Mouse (Mus musculus) monocyte, adult 2 months (primary cell): ENCODE data around the gene Nfxl1.
"Not testable (repeated sequence)": the region's sequence is repeated elsewhere in the genome, so short reads cannot be mapped to it uniquely, and the experiment has no call there.

Experiments used
- DNase-seq, 2 experiments: peaks; one replicate each; pipeline ENCODE4 v3.0.0; 2022; ENCODE audit warnings: low spot score in 2 of 2, low read depth in 1 of 2

Gene Nfxl1

DNA sequence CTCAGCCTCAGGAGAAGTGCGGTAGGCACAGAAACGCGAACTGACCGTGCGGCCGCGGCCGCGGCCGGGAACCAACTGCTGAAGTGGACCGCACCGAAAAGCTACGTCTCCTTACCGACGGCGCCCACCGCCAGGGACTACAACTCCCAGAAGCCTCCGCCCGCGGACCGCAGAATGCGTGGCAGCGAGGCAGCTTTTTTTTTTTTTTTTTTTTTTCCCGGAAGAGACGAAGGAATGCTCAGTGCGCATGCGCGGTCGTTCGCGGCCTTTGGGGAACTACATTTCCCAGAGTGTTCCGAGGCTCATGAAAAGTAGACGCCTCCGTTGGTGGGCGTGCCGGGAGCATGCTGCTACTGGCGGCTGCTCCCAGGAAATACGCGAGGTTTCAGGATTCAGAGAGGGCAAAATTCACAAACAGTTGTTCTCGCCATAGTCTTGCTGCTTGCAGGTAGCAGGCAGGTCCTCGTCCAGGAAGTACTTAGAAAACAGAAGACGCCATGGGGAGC, at the start of gene Nfxl1:
Nfxl1 (minus strand) TSS at position 141 of the 506 bp plus-strand sequence.
- DNase-seq: peak; percentile 70 to 84

DNA sequence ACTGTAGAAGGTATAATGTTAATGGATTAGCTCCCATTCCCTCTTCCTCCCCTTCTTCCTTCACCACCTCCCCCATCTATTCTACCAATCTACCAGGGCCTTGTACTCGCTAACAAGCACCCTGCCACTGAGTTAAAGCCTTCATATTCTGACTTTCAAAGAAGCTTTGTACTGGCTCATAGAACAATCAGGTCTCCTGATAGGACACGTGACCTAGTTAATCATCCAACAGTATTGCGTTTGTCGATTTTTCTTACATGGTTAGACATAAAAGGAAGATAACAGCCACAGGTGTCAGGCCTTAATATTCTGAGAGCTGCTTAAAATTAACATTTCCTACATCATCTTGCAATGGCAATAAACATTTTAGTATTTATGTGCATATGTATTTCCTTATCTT, 43.7 kb upstream of the Nfxl1 start:
- no peak for DNase-seq

DNA sequence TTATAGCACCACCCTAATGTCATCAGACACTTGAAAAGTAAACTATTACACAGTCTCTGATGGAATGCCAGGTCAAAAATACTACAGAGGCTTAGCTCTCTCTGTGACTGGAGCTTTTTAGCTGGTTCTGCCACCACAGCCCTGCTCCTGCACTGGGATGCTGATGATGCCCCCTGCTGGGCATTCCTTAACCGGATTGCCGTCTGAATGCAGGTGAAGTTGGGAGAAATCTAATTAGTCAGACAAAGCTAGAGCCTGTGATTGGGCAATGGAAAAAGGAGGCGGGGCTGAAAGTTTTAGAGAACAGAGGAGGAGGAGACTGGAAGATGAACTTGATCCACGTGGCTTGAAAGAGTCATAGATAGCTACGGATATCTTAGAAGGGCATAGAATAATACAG, 41.5 kb upstream of the Nfxl1 start:
- DNase-seq: no peak

DNA sequence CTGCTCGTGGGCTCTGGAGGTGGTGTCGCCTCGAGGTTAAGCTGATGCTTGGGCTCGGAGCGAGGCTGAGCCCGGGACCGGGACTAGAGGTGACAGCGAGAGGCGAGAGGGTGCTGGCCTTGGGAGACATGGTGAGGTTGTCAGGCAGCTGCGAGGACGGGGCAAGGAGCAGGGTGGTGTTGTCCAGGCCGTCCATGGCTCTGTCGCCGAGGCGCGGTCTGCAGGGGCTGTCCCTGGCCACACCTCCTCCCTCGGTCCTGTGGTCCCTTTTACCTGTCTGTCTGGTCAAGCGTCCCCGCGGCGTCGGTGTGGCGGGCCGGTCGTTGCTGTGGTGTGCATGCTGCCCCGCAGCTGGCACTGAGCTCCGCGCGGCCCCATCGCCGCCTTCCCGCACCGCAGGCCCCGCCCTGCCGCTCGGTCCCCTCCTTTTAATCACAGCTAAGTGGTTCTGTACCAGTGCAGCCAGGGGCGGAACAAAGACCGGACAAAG, 27.8 kb upstream of the Nfxl1 start, which contains the start of gene Gm5868:
Gm5868 (minus strand) TSS at position 360 of the 490 bp plus-strand sequence.
- DNase-seq: no peak

DNA sequence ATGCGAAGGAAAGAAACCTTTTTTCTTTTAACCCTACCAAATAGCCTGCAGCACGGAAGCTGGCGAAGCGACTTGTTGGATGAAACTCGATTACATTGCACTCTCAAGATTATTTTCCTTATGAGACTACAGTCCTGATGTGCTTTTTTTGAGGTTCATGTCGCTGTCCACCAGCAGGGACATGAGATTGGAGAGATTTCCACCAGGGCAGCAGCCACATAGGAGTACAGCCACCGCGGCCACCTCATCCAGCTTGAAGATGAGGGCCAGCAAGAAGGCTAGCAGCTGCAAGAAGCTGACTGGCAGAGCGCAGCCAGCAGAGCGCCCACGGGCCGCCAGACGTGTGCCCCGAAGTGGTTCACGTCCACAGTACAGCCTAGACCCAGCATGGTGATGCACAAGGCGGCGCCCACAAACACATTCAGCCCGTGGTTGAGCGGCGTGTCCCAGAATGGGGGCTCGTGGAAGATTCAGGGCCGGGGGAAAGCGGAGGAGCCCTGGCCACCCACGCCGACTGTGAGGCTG, 27.2 kb upstream of the Nfxl1 start:
- not testable (repeated sequence) for DNase-seq

DNA sequence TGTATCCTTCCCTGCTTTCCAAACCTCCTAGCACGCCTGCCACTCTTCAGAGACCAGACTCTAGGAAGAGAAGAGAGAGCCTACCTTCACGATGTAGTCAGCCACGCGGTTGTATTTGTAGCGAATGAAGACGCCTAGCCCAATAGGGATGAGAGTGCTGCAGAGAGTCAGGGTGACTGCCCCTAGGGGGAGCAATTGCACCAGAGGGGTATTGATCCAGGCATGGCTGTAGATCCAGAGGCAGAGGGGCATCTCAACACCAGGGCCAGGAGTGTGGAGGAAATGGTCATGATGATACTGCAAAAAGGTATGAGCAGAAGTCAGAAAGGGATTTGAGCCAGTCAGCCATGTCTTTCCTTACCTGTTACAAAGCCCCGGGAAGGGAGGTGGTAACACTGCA, 26.6 kb upstream of the Nfxl1 start:
- DNase-seq: not testable (repeated sequence)

DNA sequence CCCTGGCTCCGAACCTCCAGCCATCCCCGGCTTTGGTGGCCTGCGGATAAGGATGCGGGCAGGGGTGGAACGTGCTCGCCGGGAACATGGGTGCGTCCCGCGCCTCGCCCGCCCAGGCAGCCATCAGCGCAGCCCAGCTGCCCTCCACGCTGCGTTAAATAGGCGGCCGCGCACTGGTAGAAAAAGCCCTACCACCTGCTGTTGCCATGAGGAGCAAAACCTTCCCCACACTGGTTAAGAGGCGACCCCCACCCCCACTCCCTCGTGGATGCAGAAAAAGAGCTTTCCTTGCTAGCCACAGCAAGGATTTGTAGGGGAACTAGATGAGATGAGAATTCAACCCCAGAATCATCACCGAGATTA, 21.5 kb upstream of the Nfxl1 start, which contains the start of gene Zar1:
Zar1 (minus strand) TSS at position 285 of the 363 bp plus-strand sequence.
- not testable (repeated sequence) for DNase-seq

DNA sequence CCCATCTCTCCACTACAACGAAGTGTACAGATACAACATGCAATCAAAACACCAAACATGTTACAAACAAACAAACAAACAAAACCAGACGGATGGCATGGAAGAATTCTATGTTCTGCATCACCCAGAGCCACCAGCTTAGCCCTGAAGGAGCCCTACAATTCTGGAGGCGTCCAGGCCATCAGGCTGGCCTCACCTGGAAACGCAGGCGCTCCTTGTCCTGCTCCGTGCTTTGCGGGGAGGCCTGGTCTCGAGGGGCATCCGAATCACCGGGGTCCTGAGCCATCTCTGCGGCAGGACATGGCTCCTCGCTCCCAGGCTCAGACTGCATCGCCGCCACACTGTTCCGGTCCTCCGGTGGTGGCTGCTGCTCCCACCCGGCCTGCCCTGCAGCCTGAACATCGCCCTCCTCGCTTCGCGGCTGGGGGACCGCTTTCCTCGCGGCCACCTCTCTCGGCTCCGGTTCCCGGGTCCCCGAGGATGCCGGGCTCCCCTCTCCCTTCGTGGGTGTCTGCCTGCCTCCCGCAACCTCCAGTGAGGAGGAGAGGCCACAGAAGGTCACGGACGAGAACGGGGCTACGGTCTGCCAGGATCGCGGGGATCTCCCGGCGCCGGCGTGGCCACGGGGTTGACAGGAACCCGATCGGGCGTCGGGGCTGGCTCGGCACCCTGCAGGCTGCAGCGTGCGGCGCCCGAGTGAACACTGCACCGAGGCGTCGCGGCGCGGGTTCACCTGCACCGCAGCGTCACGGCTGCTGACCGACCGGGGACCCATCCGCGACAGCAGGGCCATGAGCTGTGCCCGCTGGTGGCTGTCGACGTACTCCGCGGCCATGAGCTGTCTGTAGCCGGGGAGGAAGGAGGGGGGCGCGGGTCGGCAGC, 20.8 kb upstream of the Nfxl1 start:
- not testable (repeated sequence) for DNase-seq

DNA sequence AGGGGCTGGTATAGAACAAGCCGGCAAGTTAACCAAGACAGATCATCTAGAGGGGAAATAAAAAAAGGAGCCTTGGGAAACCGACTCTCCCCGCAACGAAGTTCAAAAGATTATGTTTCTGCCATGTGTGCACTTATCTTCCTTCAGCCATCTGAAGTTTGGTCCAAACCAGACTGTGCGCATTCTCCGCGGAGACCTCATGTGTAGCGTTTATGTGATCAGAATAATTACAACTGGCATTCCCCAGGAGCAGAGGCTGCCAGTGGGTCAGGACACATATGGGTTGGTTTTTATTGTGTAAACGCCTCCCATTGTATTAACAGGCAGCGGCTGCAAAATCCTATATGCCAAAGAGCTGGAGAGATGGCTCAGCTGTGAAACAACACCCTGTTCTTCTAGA, 20.1 kb upstream of the Nfxl1 start:
- not testable (repeated sequence) for DNase-seq

DNA sequence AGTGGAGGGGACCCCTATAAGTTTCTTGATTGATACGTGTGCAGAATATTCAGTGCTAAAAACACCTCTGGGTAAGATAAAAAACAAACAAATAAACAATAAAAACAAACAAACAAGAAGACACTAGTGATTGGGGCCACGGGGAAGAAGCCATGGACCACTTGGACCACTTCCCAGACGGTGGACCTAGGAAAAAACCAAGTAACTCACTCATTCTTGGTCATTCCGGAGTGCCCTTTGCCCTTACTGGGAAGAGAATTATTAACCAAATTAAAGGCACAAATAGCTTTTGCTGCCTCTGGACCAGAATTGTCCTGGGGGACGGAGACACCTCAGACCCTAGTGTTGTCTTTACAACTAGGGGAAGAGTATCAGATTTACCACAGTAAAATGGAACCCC, 6.1 kb upstream of the Nfxl1 start:
- DNase-seq: no peak

DNA sequence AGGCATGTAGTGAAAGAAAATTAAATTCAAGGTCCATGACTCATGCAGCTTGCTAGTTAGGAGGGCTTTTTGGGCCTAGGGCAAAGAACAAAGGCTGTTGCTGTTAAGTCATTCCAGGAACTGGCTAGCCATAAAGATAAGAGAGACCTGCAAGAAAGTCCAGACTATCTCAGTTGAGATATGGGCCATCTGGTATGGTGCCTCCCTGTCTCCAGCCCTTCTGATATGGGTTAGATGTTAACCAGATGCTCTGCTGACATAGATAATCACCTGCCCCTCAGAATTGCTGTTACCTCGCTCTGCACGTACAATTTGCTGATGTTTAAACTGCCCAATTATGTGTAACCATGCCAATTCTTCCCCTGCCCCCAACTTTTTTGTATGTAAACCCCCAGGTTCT, 3.7 kb upstream of the Nfxl1 start:
- DNase-seq: not testable (repeated sequence)

DNA sequence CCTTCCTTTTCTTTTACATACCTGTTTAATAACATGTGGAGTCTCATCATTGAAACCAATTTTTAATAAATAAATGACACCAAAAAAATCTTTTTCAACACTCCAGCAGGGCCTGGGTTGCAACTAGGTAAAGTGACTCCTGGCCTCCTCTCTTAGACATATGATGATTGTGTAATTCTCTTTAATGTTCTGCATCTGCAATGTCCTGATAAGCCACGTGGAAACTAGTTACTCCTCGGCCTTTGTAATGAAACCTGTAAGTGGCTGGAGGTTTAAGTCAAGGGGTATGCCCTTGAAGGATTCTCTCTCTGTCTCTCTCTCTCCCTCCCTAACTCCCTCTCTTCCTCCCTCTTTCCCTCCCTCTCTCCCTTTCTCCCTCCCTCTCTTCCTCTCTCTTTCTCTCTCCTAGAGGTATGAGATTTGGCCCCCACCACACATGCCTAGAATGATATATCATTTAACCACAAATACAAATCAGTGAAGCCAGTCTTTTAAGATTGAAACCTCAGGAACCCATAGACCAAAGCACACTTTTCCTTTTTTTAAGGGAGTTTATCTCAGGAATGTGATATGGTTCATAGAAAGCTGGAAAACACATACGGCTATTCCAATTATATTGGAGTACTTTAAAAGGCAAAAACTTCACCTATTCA, 1.6 kb upstream of the Nfxl1 start:
- no peak for DNase-seq

DNA sequence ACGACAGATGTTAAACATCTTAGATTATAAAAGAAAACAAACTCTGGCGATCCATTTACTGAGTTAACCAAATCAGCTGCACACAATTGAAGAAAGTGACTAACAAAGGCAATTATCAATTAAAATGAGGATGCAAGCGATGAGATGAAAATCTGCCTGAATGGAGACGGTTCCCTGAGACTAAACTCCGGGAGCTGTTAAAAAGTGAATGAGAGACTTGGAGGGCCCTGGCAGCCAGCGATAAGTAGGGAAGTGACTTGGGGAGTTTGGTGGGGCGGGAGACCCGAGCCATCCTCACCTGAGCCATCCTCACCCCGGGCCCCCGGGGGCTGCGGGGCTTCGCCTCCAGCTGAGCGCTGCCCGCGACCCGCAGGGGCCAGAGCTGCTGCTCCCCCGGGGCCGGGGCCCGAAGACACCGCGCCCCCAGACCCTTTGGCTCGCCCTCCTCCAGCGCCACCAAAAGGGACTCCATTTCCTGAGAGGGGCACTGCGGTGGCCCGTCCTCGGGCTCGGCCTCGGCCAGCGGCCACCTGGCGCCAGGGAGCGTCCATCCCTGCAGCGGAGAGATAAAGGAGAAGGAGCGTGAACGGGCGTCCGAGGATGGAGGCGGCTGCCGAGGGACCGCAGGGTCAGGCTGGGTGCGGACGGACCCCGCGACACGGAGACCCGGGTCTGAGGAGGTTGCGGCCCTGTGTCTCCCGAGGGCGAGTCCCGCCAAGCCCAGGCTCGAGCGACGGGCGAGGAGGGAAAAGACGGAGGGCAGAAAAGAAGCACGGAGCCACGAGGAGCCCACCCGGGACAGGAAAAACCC, 563 bp downstream of the Nfxl1 start:
- DNase-seq: peak in 1 of 2 experiments; percentile 2

DNA sequence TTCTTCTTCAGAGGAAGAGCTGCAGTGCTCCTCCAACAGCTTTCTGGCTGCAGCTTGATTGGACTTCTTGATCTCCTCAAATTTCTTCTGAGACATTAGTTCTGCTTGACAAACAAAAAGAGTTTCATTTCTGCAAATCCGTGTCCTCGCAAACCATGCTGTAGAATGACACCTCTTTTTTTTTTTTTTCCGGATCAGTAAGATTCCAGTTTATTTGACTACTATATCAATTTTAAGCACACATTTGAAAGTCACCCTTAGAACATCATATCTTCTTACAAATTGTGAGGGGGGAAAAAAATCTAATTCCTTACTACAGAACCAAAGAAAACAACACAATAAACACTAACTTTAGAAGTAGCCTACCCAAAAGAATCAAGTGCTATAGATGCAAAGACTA, 3.2 kb downstream of the Nfxl1 start:
- no peak for DNase-seq

DNA sequence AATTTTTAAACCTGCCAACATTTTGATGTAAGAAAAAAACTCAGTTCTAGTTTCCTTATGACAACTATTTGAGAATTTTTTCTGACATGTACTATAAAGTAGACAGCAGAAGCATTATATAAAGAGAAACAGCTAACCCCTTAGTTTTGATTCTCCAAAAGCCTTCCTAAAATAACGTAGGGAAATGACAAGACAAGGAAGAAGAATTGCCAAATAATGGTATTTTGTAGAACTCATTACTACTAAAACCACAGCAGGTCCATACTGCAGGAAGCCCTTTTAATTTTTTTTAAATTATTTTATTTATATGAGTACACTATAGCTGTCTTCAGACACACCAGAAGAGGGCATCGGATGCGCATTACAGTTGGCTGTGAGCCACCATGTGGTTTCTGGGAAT, 8.3 kb downstream of the Nfxl1 start:
- DNase-seq: no peak

DNA sequence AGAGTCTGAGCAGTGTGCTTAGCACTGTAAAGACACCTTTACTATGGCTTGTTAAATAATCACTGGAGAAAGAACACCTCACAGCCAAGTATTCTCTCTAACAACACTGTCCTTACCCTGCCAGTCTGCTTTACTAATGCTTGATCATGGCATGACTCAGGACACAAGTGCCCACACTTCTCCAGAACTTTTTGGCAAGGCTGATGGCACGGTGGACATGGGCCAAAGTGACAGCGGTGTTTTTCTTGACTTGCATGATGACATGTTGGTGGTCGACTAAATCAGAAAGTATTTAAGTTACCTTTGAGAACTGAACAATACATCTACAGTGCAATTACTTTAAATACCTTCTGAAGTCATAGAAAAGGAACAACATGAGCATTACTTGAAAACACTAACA, 30.6 kb downstream of the Nfxl1 start:
- DNase-seq: no peak

DNA sequence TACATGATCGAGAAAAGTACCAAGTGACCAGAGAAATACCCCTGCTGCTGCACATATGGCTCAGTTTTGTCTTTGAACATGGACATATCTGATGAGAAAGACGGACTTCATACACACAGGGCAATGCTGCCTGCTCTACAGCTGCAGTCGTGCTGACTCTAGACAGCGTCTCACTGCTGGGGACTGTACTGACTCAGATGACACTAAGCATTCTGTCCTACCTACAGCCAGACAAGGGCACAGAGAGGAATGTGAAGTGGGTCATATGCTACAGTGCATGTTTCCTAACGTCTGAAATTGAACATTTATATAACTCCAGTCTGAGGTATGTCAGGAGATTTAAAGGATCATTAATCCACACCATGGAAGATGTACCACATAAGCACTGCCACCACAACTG, 45.7 kb downstream of the Nfxl1 start:
- no peak for DNase-seq

DNA sequence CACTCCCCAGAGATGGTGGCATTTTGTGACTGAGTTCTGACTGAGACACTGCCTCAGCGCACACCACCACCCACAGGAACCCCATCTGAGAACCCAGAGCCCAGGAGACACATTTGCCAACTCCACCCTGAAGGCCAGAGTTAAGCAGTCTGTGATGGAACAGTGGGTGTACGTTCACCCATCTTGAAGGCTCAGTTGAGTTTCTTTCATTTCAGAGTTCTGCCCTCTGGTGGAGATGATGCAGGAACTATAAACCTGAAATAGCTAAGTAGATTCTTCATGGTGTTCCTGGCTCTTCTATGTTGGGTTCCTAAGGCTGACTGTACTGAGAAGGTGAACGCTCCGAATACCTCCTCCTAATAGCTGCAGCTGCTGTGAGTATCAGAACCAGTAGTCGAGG, 53.7 kb downstream of the Nfxl1 start:
- no peak for DNase-seq

DNA sequence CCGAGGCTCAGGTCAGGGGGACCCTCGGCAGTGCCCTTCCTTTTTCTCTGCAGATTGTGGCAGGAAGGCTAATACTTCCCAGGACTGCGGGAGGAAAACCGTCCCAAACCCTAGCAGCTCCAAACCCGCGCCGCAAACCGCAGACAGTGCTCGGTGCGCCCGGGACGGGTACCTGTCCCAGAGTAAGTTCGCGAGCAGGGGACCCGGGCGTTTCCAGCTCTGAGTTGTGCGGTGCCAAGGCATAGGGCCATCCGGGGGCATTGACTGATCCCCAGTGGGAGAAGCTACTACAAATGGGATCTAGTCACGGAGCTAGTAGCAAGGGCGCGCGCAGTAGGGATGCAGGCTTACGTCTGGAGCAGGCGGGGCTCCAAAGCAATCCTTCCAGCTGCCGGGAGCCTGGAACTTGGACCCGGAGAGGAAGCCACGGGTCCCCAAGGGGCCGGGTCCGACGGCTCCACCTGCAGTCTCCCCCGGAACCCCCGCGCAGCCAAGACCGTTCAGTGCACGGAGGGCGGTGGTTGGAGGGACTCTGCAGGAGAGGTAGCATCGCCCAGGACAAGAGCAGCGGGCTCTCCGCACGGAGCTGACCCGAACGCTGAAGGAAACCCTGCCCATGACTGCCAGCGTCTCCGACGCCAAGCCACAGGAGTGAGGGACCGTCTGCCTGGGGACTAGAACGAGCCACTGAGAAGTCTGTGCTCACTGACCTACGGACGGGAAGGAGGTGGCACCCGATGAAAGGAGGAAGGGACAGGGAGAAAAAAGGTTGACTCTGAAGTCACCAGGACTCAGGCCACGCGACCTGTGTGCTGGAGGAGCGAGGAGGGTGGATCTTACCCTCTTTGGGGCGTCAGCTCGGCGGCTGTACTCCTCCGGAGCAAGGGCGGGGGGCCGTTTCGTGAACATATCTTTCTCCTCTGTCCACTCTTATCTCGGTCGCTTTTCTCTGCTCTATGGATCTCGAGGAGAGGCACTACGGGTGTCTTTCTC, 55.7 kb downstream of the Nfxl1 start, which contains the start of gene Corin:
Corin (minus strand) TSS at position 943 of the 993 bp plus-strand sequence.
- no peak for DNase-seq

DNA sequence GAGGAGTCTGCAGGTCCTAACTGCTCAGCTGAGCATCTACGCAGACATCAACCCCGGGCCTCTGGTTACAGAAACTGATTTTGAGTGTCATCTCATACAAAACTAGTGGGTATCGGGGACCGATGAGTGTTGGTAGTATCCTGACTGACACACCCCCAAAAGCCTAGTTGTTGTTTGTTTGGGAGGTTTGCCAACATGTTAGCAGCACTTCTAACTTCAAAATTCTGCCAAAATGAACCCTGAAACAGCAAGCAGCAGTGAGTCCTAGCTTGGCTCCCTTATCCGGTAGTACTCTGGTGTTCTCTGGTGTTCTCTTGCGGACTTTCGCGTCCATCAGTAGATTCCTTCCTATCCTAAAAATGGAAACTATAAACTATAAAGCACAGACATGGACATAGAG, 56.7 kb downstream of the Nfxl1 start:
- DNase-seq: no peak
